Mouse (Mus musculus): ENCODE data around the gene Tspear.

Tspear gene

DNA sequence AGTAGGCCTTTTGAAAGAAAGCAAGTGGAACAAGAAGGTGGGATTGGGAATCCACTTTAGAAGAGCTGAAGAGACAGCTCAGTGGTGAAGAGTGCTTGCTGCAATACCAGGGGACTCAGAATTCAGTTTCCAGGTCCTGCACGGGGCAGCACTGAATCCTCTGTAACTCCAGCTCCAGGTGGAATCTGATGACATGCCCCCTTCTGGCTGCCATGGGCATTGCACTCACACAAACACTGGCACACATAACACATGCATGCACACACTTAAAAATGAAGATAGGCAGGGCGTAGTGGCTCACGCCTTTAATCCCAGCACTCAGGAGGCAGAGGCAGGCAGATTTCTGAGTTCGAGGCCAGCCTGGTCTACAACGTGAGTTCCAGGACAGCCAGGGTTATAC is 196.2 kb downstream of the Tspear start:
- no peak for DNase-seq

DNA sequence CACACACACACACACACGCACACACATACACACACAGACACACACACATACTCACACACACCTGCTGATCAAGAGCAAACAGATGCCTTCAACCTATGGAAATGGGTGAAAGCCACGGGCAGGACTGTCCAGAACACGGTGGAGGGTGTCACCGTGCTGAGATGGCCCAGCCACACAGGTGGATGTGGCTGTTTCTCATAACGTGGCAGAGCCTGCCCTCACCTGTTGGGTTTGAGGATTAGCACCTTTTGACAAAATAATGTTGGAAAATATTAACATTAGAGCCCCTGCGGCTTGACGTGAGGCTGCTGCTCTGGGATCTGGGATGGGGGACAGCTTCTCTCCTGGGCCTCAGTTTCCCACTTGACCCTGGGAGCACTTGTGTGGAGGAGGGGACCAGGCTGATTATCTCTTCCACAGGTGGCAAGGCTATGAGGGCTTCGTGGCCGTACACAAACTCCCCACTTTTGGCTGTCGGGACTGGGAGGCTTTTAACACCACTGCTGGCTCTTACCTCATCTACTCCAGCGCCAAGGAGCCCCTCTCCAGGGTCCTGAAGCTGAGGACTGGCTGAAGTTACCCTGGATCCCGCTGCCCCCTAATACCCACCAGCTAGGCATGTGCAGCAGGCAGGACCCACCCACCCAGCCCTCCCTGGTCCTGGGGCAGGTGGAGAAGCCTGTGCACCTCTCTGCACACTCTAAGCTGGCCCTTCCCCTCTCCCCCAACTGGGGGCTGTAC is 199.8 kb downstream of the Tspear start:
- DNase-seq, result no peak

DNA sequence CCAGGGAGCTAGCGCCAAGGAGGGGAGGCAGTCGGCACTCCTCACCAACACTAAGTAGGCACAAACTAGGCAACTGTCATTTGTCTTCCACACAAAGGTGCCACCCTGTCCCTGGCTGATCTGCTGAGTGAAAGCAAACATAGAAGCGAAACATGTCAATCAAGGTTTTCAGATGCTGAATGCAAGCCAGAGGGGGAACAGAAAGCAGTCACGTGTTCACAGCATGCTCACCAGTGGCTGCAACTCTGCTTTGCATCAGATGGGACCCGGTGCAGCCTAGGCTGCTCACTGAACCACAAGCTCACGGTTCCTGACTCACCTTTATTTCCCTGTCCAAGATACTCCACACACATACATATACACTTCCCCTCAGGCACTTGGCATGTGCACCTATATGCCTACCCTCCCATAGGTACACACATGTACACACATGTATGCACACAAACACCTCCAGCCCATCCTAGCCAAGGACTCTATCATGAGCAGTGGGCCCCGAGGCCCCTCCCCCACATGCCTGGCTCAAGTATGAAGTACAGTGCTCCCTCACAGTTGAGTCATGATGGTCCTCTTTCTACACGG is 204.7 kb downstream of the Tspear start:
- DNase-seq, result no peak

DNA sequence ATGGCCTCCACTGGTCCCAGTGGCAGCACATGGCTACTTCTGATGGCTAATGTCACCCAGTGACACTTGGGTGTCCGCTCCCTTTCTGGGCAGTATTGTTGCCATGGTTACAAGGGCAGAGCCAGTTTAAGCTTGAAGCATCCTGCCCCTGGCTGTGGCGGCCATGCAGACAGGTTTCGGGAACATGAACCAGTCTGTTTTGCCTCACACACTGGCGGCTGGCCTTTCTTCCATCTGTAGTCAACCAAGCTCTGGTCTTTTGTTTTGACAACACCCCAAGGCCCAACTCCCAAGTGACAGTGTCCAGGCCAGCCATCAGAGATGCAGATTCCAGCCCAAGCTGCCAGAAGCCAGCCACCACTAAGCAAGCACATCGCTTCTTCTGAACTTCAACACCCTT is 209.2 kb downstream of the Tspear start:
- DNase-seq, result no peak

DNA sequence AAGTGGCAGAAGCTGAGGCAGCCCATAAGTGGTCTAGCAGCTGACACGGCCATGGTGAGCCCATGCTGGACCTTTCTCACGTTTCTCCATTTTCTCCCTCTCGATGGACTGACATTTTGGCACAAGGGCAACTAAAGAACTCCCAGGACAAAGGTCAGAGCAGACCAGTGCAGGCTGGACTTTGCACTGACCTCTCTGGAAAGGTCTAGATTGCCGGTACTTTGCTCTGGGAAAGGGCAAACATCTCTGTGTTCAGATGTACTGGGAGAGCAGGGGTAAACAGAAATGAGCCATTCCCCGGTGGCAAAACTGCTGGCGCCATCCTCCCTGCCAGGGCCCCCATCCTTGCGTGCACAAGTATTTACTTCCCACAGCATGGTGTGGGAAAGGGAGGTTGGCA is 213.8 kb downstream of the Tspear start:
- DNase-seq, result no peak

DNA sequence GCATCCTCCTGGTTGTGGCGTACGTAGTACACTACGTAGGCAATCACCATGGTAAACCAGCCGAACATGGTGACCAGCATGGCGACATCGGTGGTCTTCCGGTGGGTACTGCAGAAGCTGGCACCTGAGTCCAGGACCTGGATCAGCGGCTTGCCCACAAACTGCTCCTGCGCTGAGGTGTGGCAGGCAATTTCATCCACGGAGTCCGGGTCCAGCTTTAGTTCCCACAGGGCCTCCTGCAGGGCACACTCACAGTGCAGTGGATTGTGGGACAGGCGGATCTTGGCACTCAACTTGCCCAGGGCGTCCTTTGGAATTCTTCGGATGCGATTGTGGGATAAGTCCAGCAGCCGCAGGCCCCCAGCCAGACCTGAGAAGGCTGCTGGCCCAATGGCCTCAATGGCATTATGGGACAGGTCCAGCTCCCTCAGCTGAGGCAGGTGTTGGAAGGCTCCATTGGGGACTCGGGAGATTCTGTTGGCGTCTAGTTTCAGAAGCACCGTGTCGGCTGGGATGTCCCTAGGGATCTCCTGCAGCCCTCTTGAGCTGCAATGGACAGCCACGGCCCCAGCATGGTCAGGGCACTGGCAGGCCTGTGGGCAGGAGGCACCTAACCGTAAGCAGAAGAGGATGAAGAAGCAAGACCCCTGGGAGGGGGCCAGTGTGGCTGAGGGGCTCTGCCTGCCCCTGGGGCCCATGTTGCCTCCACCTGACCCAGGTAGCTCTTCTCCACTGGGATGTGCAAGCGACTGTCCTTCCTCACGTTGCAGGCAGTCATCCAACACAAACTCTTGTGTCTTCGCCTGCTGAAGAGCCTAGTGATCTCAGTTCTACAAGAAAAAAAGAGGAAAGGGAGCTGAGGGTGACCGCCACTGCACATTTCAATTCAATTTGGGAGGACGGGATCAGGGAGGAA is 214.8 kb downstream of the Tspear start:
- no peak for DNase-seq

DNA sequence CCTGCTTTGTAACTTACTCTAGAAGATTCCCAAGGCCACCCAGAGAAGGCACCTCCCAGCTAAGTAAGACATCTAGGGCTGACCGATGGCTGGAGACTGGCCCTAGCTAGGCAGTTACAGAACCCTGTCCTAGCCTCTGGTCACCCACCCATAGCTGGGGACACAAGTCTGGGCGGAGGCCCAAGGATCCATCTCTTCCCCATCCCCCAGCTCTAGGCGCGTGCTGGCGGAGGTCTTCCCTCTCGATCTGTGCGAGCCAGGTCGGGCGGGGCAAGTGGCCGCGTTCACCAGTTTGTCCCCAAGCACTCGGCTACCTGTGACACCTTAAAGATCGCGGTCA is 215.5 kb downstream of the Tspear start:
- DNase-seq, result peak; percentile 27

DNA sequence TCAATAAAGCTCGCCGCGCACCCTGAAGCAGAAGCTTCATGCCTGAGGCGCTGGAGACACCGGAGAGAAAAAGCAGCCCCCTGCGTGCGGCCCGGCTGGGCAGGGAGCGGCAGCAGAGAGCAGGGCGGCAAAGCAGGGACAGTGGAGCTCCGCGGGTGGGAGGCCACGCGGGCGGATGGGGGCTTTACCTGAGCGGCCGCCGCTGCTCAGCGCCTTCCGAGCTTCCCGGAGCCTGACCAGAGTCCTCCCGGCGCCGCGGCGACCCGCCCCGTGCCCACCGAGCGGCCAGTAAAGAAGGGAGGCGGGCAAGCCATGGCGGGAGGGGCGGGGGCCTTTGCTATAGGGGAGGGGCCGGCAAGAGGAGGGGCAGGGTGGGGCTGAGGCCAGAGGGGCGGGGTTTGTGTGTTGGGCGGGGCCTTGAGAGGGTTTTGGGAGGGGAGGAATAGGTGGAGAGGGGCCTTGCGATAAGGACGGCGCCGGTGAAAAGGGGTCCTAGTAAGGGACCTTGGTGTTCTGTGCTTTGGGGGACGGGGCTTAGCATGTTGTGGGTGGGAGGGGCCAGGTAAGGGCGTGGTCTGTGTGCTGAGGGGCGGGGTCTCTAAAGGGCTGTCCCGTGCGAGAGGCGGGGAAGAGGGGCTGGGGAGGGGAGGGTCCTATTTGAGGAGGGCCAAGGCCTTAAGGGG is 216.0 kb downstream of the Tspear start, which contains the start of gene Lrrc3:
Lrrc3 (minus strand) TSS at position 326 of the 683 bp plus-strand sequence.
- peak; percentile 39 for DNase-seq

DNA sequence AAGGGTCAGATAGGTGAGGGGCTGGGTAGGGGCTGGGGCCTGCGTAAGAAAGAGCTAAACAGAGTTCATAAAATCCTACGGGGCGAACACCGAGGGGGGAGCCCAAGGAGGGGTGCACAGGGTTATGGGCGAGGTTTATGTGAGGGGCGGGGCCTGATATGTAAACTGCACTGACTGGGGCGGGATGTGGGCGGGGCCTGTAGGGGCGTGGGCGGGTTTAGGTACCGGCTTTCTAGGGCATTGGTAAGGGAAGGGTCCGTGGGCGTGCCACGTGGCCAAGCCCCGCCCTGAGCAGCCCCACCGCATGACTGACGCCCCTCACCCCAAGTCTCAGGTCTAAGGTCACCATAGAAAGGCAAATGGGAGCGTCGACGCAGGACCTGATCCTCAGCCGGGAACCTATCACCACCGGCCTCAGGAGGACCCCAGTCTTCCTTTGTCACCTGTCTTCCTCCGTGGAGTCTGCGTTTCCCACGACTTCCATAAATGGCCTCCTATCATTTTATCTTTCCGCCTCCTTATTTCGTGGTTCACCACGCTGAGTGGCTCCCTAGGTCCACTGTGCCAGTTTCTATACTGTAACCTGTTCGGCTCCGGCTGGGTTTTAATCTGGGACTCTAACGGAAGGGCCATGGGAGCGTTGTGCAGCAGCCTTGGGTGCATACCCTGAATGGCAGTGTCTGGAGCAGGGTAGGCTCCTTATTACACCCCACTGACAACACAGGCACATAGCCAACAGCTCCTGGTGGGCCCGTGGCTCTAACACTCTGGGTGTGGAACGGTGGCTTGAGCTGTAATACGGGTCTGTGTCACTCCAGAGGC is 216.7 kb downstream of the Tspear start:
- peak; percentile 25 for DNase-seq

DNA sequence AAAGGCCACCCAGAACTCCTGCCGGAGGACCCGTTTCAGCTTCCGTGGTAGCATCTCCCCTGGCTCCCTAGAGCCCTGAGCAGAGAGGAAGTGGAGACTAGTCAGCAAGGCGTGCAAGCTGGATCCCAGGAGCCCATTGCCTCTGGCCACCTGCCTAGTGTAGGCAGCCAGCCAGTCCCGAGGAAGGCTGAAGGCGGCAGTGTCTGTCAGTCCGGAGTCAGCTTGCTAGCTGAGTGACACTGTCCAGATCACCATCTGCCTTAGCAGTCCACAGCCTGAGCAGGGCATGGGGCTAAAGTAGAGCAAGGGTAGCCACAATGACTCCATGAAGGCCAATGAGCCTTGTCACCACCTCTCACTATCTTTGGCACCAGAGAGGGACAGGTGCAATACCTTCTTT is 226.2 kb downstream of the Tspear start:
- no peak for DNase-seq

DNA sequence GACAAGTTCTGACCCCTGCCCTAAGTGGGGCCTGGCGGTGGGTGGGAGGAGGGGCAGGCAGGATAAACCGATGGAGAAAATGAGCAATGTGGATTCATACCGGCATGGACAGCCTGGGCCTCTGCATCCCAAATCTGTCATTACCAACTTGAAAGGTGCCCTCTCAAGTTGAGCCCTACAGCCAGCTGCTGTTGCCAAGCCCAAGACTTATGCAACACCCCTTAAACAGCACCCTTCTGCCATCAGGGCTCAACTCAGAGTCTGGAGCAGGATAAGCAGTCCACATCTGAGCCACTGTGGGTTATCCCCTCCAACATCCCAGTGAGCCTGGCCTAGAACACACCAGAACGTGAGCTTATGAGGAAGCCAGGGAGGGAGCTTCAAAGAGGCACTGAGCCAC is 226.9 kb downstream of the Tspear start:
- no peak for DNase-seq

DNA sequence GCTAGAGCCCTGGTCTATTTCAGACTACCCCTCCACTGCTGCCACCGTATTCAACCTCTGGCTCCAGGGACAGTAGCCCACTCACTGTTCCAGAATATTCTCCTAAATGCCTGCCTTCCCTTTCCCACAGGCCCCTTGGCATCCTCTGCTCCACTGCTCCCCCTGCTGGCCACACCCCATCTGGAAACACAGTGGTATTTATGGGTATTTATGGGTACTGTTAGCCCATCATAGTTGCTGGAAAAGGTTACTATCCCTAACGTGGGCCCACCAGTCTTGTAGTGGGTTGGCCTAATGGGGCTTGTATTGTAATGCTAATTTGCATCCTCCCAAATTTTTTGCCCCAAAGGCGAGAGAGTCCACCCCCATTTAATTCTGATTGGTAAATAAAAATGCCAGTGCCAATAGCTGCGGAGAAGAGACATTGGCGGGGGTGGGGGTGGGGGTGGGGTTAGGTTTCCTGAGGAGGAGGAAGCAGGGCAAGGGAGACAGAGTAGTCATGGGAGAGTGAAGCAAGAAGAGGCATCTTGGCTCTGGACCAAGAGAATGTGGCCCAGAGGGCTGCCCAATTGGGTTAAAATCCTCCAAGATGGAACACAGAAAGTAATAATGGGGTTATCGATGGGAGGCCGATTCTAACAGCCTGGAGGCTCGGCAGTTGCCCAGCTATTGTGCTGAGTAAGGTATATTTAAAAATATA is 230.4 kb downstream of the Tspear start:
- peak; percentile 47 for DNase-seq

DNA sequence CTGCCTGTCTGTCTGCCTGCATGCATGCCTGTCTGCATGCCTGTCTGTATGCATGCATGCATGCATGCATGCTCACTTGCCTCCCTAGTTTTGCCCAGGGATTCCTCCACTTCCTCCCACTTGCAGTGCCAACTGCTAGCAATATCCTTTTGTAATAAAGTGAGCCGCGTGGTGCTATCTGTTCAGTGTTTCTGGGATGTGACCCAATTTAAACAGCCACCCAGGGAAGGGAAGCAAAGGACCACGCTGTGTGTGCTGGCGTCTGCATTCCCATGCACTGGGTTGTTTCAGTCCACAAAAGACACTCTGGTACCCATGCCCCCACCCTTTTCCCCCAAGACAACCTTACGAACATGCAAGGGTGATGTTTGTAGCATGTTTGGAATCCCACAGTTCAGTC is 234.6 kb downstream of the Tspear start:
- DNase-seq, result no peak

DNA sequence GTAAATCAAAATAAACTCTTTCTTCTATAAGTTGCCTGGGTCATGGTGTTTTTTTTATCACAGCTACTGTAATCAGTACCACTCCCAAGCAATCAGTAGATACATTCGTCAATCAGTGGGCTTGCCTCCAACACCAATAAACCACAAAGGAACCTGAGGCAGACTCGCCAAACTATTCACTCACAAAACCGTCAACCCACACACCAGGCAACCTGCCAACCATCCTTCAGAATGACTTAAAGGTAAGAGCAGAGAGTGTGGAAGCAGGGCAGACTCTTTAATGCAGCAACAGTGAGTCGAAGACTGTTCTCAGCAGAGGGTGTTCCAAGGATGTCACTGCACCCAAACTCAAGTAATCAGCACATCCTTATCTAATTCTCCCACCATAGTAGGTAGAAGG is 236.3 kb downstream of the Tspear start:
- DNase-seq, result no peak

DNA sequence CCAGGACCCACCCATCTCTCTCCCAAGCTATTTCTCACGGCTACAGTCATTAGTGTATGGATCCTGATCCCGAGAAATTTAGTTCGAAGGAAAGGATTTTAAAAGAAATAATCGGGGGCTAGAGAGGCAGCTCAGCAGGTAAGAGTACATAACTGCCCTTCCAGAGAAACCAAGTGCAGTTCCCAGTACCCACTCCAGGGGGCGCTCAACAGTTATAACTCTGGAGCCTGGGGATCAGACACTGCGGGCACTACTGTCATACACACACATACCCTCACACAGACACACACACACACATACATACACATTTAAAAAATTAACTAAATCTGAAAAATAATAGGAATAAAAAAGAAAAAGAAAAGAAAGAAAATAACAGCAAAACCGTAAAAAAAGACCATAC is 239.8 kb downstream of the Tspear start:
- peak; percentile 32 for DNase-seq

DNA sequence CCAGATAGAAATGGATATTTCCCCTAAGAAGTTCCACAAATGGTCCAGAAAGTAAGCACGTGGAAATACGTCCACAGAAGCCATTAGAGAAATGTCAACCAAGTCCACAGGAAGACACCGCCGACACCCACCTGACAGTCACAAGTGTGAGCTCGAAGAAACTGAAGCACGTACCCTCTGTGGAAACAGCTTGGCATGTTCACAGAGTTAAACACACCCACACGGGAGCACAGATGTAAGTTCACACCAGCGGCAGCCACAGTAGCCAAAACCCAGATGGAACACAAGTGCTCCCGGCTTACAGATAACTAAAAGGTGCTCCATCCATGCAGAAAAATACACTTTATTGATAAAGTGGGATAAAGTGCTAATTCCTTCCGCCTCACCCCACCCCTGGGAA is 241.0 kb downstream of the Tspear start:
- DNase-seq, result no peak

All from cerebellum, adult 8-10 months (tissue).